Mouse (Mus musculus): ENCODE measurements around the gene Gm10974. TPM values are rescaled to one million over a fixed set of nuclear protein-coding genes. Genes with fewer than 3 reads are reported as not detected.

Gene Gm10974
- not detected in 2 replicates for polyA plus RNA-seq (2012; rRNA removed)

GRCm38 (mm10) chr7:66365904-66366303, at the start of gene Gm10974:
Gm10974 (plus strand) TSS chr7:66365905.

DNA sequence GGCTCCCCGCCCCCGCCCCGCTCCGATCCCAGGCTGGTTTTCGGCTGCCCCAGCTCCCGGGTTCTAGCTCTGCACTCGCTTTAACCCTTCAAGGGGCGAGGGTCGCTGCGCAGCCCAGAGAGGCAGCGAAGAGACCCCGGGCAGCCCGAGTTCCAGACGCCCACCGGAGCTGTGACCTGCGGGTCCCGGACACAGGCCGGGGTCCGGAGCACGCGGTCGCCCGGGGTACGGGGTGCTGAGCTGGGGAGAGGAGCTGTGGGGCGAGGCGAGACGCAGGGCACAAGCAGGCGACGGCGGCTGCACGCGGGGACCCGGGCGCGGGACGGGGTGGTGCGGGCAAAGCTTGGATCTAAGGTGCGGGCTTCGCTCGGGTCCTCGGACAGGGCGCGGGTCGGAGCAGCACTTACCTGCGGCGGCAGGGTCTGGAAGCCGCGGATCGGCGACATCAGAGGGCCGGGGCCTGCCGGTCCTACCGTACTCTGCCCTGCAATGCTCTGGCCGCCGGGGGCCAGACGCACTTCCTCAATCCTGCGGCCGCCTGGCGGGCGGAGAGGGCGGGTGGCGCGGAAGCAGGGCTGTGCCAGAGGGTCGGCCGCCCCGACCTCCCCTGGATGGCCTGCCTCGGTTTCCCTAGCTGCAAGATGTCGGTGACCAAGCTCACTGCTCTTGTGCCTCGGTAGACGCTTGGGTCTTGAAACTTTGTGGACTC, 22.3 kb downstream of the Gm10974 start, which contains the start of gene Lrrk1:
Gene Lrrk1 (minus strand): TSS at position 538 of the 709 bp plus-strand sequence.

GRCm38 (mm10) chr7:66427437-66428161, 61.9 kb downstream of the Gm10974 start, which contains the start of gene Aldh1a3:
Aldh1a3 (minus strand) TSS chr7:66427517.

Other genes starting within 250 kb of the Gm10974 start
- 46.1 and 46.5 TPM in 2 replicates for gene Lrrk1, start 22.4 kb downstream of the Gm10974 start, polyA plus RNA-seq (2012; rRNA removed)
- gene Aldh1a3, start 61.6 kb downstream of the Gm10974 start, polyA plus RNA-seq (2012; rRNA removed): 3.2 and 4.0 TPM in 2 replicates

Data from colon, adult 2 months (tissue).